Mouse (Mus musculus): Measurements from ENCODE around the gene Prss34.

Gene Prss34

DNA sequence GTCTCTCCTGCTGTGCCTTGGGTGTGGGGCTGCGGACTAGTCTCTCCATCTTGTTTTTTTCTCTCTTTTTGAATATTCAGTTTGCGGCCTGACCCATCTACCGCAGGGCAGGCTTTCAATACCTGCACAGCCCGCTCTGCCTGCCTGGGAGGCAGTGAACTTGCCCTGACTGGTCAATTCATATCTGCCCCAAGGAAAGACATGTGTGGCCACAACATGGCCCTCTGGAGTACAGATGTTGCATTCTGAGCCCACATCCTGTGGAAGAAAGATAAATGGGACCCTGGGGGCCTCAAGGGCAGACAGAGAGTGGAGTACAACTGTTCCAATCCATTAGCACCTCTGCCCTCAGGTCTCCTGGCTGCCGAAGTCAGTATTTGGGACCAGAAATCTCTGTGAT, at the start of gene Prss34:
TSS of gene Prss34 (plus strand) at position 301 of the 400 bp plus-strand sequence.
- in situ Hi-C loops (cut with MboI; ENCODE audit: low sequenced_read_pairs), result no loop called here

GRCm38 (mm10) chr17:25250181-25250835, 47.9 kb upstream of the Prss34 start:
- in situ Hi-C loops (cut with MboI; ENCODE audit: low sequenced_read_pairs), result no loop called here

DNA sequence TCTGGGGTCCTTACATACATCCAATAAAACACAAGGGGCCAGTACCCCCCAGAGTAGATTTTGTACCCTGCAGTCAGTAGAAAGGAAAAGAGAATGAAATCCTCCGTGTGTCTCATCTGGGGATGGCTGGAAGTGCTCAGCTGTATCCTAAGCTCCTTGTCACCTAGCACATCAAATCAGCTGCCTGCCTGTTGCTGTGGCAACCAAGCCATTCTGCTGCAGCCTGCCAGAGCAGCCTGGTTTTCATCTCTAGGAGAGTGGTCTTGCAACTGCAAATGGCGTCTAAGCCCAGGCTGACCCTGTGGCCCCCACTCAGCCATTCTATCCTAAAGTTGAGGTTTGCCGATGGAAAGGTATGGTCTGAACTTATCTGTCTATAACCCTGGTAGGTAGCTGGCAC, 45.6 kb upstream of the Prss34 start:
- in situ Hi-C loops (cut with MboI; ENCODE audit: low sequenced_read_pairs), result no loop called here

GRCm38 (mm10) chr17:25253760-25254159, 44.4 kb upstream of the Prss34 start:
- in situ Hi-C loops (cut with MboI; ENCODE audit: low sequenced_read_pairs), result no loop called here

- in situ Hi-C loops (cut with MboI; ENCODE audit: low sequenced_read_pairs), result no loop called here
These were observed 43.1 kb upstream of the Prss34 start for GRCm38 (mm10) chr17:25255110-25255509.

DNA sequence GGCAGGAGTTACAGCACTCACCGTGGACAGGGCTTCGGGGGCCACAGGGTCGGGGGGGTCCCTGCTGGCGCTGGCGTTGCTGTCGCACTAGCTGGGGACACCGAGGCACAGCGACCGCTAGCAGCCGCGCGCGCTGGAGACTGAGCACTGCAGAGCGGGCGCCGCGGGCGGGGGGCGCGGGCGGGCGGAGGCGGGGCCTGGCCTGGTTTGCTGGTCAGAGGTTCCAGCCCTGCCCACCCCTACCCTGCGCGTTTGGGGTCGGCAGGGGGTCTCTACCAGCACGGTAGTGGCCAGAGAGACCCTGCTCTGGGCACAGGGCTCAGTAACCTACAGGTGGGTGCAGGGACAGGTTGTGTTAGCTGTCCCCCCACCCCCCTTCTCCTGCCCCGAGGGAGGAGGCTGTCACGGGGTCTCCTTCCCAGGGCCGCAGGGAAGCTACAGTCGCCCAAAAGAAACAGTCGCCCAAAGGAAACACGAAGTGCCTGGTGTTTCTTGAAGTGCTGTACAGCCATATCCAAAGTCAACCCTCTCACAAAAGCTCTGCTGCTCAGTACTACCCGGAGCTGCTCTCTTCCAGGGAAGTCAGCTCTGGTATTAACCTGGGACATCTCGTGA, 41.9 kb upstream of the Prss34 start, which contains the start of gene Baiap3:
TSS of gene Baiap3 (minus strand) at position 225 of the 615 bp plus-strand sequence.
- in situ Hi-C loops (cut with MboI; ENCODE audit: low sequenced_read_pairs), result no loop called here

- in situ Hi-C loops (cut with MboI; ENCODE audit: low sequenced_read_pairs), result no loop called here
These were observed 40.4 kb upstream of the Prss34 start for GRCm38 (mm10) chr17:25257804-25258261.

GRCm38 (mm10) chr17:25264453-25264852, 33.7 kb upstream of the Prss34 start:
- in situ Hi-C loops (cut with MboI; ENCODE audit: low sequenced_read_pairs), result no loop called here

GRCm38 (mm10) chr17:25270795-25271335, 27.3 kb upstream of the Prss34 start:
- in situ Hi-C loops (cut with MboI; ENCODE audit: low sequenced_read_pairs), result no loop called here

DNA sequence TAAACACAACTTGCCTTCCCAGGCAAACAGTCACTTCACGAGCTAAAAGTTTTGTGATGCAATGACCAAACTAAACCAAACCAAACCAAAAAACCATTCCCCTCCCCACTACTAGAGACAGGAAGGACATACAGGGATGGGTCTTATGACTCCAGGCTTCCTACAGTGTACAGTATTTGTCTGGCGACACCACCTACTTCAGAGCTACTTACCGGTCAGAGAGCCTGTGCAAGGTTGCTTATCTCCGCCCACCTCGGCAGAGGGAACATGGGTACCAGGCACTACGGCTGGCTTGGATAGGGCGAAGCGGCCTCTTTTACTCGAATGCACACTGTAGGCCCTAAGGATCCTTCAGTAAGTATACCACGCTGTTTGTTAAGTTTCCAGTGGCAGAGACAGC, 25.9 kb upstream of the Prss34 start:
- in situ Hi-C loops (cut with MboI; ENCODE audit: low sequenced_read_pairs), result no loop called here

- in situ Hi-C loops (cut with MboI; ENCODE audit: low sequenced_read_pairs), result no loop called here
These were observed 25.1 kb upstream of the Prss34 start for GRCm38 (mm10) chr17:25272951-25273705.

DNA sequence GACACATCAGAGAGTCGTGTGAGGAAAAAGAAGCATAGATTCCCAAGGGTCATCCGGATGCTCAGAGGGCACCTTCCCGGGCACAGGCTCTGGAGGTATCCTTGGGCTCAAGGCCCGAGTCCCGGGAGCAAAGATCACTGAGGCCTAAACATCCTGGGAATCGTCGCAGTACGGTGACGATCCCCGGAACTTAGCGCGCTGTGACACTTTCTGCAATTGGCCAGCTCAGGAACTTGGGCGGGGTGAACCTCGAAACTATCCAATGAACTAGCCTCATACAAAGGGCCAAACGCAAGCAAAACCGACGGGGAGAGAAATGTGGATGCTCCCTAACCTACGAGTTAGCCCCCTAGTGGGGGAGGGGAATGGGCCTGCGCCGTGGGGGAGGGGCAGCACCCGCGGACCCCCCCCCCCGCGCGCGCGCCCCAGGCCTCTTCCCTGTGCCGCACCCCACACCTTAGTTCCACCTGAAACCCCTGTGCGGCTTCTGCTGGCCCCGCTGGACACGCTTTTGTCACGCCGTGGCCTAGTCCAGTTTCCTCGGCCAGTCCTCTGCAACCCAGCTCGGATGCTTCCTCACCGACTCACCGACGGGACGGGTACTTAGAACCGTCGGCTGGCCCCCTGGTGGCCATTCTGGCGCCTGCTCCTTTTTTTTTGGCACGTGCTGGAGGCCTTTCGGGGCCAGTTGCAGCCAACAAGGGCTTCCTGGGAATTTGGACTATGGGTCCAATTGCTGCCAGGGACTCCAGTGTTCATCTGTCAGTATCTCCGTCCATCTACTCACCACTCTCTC, 24.3 kb upstream of the Prss34 start:
- in situ Hi-C loops (cut with MboI; ENCODE audit: low sequenced_read_pairs), result no loop called here

DNA sequence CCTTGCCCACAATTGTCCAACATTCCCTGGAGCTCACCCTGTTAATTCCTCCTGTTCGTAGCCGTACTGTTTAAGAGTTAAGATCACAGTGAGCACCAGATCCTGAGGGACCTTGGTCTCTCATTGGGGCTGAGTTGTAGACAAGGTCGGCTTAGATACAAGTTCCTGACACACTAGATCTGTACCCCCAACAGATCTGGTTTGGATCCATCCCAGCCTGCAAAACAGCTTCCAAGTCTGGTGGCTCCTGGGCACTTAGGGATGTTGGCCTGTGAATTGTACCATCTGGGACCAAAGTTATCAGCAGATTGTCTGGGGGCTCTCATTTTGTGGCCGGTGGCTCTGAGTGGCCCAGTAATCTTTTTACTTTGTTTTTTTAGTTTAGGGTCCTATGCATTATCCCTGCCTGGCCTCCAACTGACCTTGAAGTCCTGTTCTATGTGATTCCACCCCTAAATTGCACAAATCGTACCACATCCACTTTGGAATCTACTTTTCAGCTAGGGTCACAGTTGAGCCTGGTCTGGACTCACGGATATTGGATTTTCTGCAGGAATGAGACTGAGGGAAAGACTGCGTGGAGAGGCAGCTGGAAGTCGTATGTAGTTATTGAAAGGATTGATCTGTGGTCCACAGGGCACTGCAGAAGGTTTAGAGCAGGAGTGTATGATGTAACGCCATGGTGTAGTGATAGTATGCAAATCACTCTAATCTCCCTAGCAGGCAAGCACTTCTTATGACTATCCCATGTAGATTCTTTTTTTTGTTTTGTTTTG, 23.4 kb upstream of the Prss34 start, which contains the start of gene Ube2i:
TSS of gene Ube2i (minus strand) at position 52 of the 776 bp plus-strand sequence.
- in situ Hi-C loops (cut with MboI; ENCODE audit: low sequenced_read_pairs), result no loop called here

DNA sequence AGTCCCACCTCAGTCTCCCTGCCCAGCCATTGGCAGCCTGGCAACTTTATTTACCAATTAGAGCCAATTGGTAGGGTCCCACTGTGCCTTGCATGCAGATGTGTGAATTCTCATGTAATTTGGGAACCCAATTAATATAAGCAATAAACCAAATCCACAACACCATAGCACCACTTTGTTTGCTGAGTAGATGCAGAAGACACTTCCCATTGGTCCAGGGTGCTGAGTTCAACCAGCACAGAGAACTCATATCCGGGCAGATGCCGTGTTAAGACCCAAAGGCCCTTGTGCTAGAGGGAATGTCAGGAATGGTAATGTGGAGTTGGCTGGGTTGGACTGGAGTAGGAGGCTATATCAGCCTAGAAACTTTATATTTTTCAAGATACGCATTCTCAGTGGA, 22.4 kb upstream of the Prss34 start:
- in situ Hi-C loops (cut with MboI; ENCODE audit: low sequenced_read_pairs), result no loop called here

DNA sequence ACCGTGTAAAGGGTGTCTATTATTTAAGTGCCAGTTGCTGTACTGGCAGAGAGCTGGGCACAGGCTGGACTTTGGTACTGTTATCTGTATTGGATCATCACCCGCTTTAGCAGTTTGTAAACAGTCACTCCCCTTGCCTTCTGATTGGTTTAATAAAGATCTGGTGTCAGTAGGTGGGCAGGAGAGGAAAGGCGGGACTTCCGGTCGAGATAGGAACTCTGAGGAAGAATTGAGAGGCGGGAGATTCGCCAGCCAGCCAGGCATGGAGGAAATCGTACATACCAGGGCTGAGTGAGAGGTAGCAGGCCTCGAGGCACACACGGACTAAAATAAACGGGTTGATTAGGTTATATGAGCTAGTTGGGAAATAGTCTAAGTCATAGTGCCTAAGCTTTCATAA, 16.1 kb upstream of the Prss34 start:
- in situ Hi-C loops (cut with MboI; ENCODE audit: low sequenced_read_pairs), result no loop called here

GRCm38 (mm10) chr17:25285033-25285432, 13.2 kb upstream of the Prss34 start:
- in situ Hi-C loops (cut with MboI; ENCODE audit: low sequenced_read_pairs), result no loop called here

- in situ Hi-C loops (cut with MboI; ENCODE audit: low sequenced_read_pairs), result no loop called here
These were observed 9.4 kb upstream of the Prss34 start for GRCm38 (mm10) chr17:25288842-25289241.

- in situ Hi-C loops (cut with MboI; ENCODE audit: low sequenced_read_pairs), result no loop called here
These were observed 7.8 kb upstream of the Prss34 start for GRCm38 (mm10) chr17:25290411-25290810.

DNA sequence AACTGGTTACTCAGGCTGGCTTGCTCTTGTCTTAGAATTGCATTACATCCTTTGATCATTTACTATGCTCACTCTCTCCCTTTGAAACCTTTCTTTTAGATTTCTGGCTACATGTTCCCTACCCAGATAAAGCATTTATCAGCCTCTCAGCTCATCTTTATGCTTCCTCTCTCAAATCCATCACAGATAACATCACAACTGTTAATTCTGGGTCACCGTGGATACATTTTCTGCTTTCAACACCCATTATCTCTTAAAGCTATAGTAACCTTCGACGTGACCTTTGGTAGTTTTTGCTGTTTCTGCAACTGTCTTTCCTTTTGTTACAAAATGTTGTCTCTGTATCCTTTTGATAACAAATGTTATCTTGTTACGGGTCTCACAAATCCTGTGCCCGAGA, 4.7 kb upstream of the Prss34 start:
- in situ Hi-C loops (cut with MboI; ENCODE audit: low sequenced_read_pairs), result no loop called here

DNA sequence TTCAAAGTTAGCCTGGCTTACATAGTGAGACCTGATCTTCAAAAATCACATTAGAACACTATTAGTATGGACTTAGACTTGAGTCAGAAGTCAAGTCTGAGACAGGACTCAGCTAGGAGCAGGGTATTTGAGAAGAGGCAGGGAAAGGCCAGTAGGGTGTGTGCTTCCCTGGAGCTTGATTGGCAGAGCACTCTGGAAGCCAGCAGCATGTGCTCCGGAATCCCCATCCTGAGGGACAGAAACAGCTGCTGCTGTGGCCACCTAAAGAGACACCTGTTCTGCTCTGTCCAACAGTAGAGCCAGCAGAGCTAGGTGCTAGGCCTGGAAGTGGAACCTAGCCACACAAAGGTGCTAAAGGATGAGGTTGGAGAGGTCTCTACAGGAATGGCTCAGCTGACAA, 4.1 kb upstream of the Prss34 start:
- in situ Hi-C loops (cut with MboI; ENCODE audit: low sequenced_read_pairs), result no loop called here
